Mouse (Mus musculus): ENCODE results near the gene Alkbh1. TPM values are rescaled to one million over a fixed set of nuclear protein-coding genes. Genes with fewer than 3 reads are reported as not detected.

Gene Alkbh1
- 12.8 and 17.1 TPM in 2 replicates for polyA plus RNA-seq (2012; rRNA removed)

DNA sequence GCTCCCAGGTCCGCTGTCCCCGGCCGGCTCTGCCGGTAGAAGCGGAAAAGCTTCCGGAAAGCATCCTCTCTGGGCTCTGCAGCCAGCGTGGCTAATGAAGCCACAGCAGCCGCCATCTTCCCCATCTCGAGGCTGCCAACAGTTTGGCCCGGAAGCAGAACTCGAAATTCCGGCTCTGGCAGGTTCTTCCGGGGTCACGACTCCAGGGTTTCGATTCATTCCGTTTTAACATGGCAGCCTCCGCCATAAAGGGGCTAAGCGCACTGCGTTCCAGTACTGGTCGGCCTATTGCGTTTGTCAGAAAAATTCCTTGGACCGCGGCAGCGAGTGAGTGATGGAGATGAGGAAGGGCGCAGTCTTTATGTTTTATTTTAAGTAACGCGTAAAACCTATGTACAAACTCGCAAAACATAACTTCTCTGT, at the start of gene Alkbh1, which contains the start of gene Slirp:
TSS of gene Alkbh1 (minus strand) at position 318 of the 423 bp plus-strand sequence.
TSS of gene Slirp (plus strand) at position 197 of the 423 bp plus-strand sequence.

DNA sequence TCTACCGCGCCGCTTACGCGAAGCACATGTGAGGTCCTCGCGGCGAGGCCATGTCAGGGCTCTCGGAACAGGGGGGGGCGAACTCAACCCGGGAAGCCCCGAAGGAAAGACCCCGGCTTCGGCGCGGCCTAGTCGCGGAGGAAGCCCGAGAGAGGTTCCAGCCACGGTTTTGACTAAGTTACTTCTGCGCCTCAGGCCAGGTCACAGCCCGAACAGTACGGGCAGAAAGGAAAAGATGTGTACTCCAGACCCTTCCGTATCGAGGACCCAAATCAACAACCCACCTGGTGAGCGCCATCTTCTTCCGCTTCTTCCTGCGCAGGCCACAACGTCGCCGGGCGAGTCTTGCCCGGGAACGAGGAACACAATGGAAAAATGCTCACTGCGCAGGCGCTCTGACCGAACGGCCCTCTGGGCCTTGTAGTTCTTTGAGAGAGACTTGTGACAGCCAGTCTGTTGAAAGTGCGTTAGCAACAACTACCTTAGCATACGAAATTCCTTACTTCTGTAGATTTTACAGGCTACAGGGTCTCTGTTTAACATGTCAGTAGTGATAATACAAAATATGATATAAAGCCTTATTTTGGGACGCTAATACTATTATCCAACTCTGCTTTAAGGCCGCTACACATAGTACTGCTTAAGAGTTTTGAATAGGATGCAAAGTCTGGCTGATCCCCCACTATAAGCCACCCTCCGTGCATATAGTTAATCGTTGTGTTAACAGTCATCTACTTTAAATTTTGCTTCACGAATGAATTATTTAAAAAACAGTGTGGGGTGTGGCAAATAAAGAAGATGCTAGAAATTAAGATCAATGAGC, 28.4 kb upstream of the Alkbh1 start, which contains the start of gene Snw1:
TSS of gene Snw1 (minus strand) at position 311 of the 823 bp plus-strand sequence.

DNA sequence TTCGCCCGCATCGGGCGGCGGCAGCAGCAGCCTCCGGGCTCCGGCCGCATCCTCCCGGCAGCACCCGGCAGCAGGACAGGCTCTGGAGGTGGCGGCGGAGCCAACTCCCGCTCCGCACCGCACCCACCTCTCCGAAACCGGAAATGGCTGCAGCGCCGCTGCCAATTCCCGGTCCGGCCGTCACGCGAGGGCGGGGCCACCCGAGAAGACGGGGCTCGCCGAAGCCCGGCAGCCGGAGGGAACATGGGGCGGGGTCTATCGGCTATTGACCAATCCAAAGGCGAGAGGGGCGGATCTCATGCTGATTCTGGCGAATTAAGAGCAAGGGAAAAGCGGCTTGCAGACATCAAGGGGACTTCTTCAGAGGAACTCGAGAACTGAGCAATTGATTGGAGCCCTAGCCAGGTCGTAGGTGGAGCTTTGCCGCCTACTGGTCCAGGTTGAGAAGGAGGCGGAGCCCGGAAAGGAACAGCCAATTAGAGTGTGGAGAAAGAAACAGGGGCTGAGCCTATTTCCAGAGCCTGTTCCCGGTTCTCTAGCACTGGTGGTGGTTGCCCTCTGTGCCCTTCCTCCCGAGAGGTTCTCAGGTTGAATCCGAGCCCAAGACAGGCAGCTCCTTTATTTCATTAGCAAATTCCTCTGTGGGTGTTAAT, 55.6 kb downstream of the Alkbh1 start, which contains the start of gene Sptlc2:
TSS of gene Sptlc2 (minus strand) at position 234 of the 653 bp plus-strand sequence.

Other genes starting within 250 kb of the Alkbh1 start
- 0.06 and 0.15 TPM in 2 replicates for gene Samd15, start 244.3 kb downstream of the Alkbh1 start, polyA plus RNA-seq (2012; rRNA removed)
- gene Tmed8, start 243.6 kb downstream of the Alkbh1 start, polyA plus RNA-seq (2012; rRNA removed), result 0.66 and 0.71 TPM in 2 replicates
- 0.32 and 0.43 TPM in 2 replicates for gene Noxred1, start 205.3 kb downstream of the Alkbh1 start, polyA plus RNA-seq (2012; rRNA removed)
- gene Vipas39, start 177.8 kb downstream of the Alkbh1 start, polyA plus RNA-seq (2012; rRNA removed), result 9.5 and 9.7 TPM in 2 replicates
- gene Ahsa1, start 177.5 kb downstream of the Alkbh1 start, polyA plus RNA-seq (2012; rRNA removed), result 84.9 and 88.1 TPM in 2 replicates
- gene Ism2, start 144.3 kb downstream of the Alkbh1 start, polyA plus RNA-seq (2012; rRNA removed), result 0.09 and 0.18 TPM in 2 replicates
- gene Sptlc2, start 55.7 kb downstream of the Alkbh1 start, polyA plus RNA-seq (2012; rRNA removed), result 13.5 and 14.3 TPM in 2 replicates
- gene Slirp, start 121 bp downstream of the Alkbh1 start, polyA plus RNA-seq (2012; rRNA removed), result 32.5 and 32.8 TPM in 2 replicates
- 15.4 and 15.6 TPM in 2 replicates for gene Snw1, start 28.3 kb upstream of the Alkbh1 start, polyA plus RNA-seq (2012; rRNA removed)
- not detected in 2 replicates for gene Gm5788, start 50.7 kb upstream of the Alkbh1 start, polyA plus RNA-seq (2012; rRNA removed)
- gene Gm8300, start 70.3 kb upstream of the Alkbh1 start, polyA plus RNA-seq (2012; rRNA removed), result not detected in 2 replicates
- not detected in 2 replicates for gene Oog1, start 158.7 kb upstream of the Alkbh1 start, polyA plus RNA-seq (2012; rRNA removed)
- gene Gm4027, start 174.9 kb upstream of the Alkbh1 start, polyA plus RNA-seq (2012; rRNA removed), result not detected in 2 replicates
- not detected in 2 replicates for gene Gm16381, start 200.6 kb upstream of the Alkbh1 start, polyA plus RNA-seq (2012; rRNA removed)

All from liver, embryonic 18 days (tissue).